Mouse (Mus musculus) forebrain, embryonic 14.5 days (tissue): ENCODE measurements at regions not wholly inside any gene's neighbourhood (a gene's known extent, or its start where the extent isn't known, plus 50 kb on each side); places are given as distances from the start of the nearest gene placed in this dataset.

Experiments used
- ATAC-seq: fragments of 200-750 bp; cut with Nextera tagmentation; 2 replicates; pipeline ENCODE4 v1.8.0; 2017; ENCODE audit warnings: mild to moderate bottlenecking, moderate library complexity
- DNase-seq: peaks from one replicate; pipeline ENCODE4 v3.0.0-alpha.2; 2015; ENCODE audit warnings: low spot score
- H3K27ac ChIP-seq: fragments of 300-500 bp; sonication (generic); 2 replicates; pipeline ENCODE4 v1.5.1; 2014; ENCODE audit warnings: low read depth, mild to moderate bottlenecking, control low read depth, low read length, moderate library complexity
- H3K27me3 ChIP-seq: fragments of 300-500 bp; sonication (generic); replicated peaks from 2 replicates; pipeline ENCODE4 v1.6.1; 2014; ENCODE audit warnings: low read length, control low read depth, mixed read lengths; ENCODE audit not compliant: control insufficient read depth, insufficient read depth
- H3K36me3 ChIP-seq: fragments of 300-500 bp; sonication (generic); 2 replicates; pipeline ENCODE4 v1.6.1; 2014; ENCODE audit warnings: low read length, control low read depth; ENCODE audit not compliant: control insufficient read depth, insufficient read depth
- H3K4me1 ChIP-seq: fragments of 300-500 bp; sonication (generic); 2 replicates; pipeline ENCODE4 v1.6.1; 2014; ENCODE audit warnings: antibody characterized with exemption, low read length, control low read depth; ENCODE audit not compliant: control insufficient read depth, insufficient read depth
- H3K4me2 ChIP-seq: fragments of 300-500 bp; sonication (generic); 2 replicates; pipeline ENCODE4 v1.6.1; 2014; ENCODE audit warnings: mild to moderate bottlenecking, control low read depth, low read length
- H3K4me3 ChIP-seq: fragments of 300-500 bp; sonication (generic); 2 replicates; pipeline ENCODE4 v1.5.1; 2014; ENCODE audit warnings: low read depth, low read length, control low read depth
- H3K9ac ChIP-seq: fragments of 300-500 bp; sonication (generic); 2 replicates; pipeline ENCODE4 v1.6.1; 2014; ENCODE audit warnings: mild to moderate bottlenecking, low read length, control low read depth, moderate library complexity
- H3K9me3 ChIP-seq: fragments of 300-500 bp; sonication (generic); replicated peaks from 2 replicates; pipeline ENCODE4 v1.6.1; 2016; ENCODE audit warnings: low read length, control low read depth, mixed read lengths; ENCODE audit not compliant: control insufficient read depth
- WGBS: fragments of 180-500 bp; shearing (Covaris S2); extraction: QIAGEN DNeasy Blood & Tissue Kit; methylation state at CpG from one replicate; pipeline ENCODE4 v1.1.7; 2014; 5-methylcytosine and 5-hydroxymethylcytosine counted together

GRCm38 (mm10) chr10:37257544-37257943 is 118.8 kb upstream of the Marcks start:
- 78% methylated on average over 6 of the region's 6 CpGs for WGBS
- Histone ChIP-seq H3K27me3 (no peaks in the 10 kb centered on the region), H3K27ac (no peak overlapping the region), H3K4me3 (no peak overlapping the region), H3K36me3 (no peaks in the 10 kb centered on the region), H3K4me2 (no peak overlapping the region), H3K9ac (no peak overlapping the region), H3K9me3 (no peaks in the 10 kb centered on the region), H3K4me1 (no peaks in the 10 kb centered on the region)
- DNase-seq (no peak), ATAC-seq (no peak)

GRCm38 (mm10) chr10:37250934-37251521 is 112.3 kb upstream of the Marcks start:
- ATAC-seq (peak; percentile 76), DNase-seq (peak; percentile 67)
- Histone ChIP-seq H3K9me3 (no peaks in the 10 kb centered on the region), H3K4me3 (no peak overlapping the region), H3K4me1 (peaks cover 9% of the 10 kb centered on the region), H3K27ac (no peak overlapping the region), H3K27me3 (no peaks in the 10 kb centered on the region), H3K4me2 (no peak overlapping the region), H3K9ac (no peak overlapping the region), H3K36me3 (no peaks in the 10 kb centered on the region)
- 32% methylated on average over 6 of the region's 6 CpGs for WGBS

DNA sequence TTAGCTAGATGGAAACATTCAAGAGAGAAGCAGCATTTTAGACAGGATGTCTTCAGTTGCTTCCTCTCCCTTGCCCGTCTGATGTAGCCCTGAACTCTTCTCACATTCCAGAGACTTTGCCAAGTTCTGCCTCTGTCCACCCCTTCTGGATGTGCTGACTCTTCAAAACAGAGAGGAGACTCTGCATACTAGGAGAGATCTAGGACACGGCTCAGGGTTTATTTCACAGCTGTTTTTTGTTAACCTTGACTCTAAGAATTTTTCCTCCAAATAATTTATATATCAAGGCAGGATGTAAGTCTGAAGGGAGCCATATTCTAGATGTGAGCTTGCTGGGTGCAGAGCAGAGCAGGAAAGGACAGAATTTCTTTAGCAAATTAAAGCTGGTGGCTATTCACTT is 111.4 kb upstream of the Marcks start:
- Histone ChIP-seq H3K4me2 (no peak overlapping the region), H3K27me3 (no peaks in the 10 kb centered on the region), H3K9ac (no peak overlapping the region), H3K4me1 (peaks cover 9% of the 10 kb centered on the region), H3K4me3 (no peak overlapping the region), H3K36me3 (no peaks in the 10 kb centered on the region), H3K27ac (no peak overlapping the region), H3K9me3 (no peaks in the 10 kb centered on the region)
- 70% methylated on average over 2 of the region's 2 CpGs for WGBS
- ATAC-seq (no peak), DNase-seq (no peak)

- no peaks in the 10 kb centered on the region for H3K36me3 ChIP-seq
- no peak overlapping the region for H3K27ac ChIP-seq
These were observed 110.8 kb upstream of the Marcks start for GRCm38 (mm10) chr10:37249511-37249910.

GRCm38 (mm10) chr10:37247121-37247520 is 108.4 kb upstream of the Marcks start:
- Histone ChIP-seq H3K9ac (no peak overlapping the region), H3K4me2 (no peak overlapping the region), H3K4me1 (peaks cover 9% of the 10 kb centered on the region), H3K27ac (no peak overlapping the region), H3K36me3 (no peaks in the 10 kb centered on the region), H3K9me3 (no peaks in the 10 kb centered on the region), H3K4me3 (no peak overlapping the region), H3K27me3 (no peaks in the 10 kb centered on the region)
- DNase-seq (no peak), ATAC-seq (no peak)

More at GRCm38 (mm10) chr10:37249511-37249910, 110.8 kb upstream of the Marcks start:
- H3K4me2 ChIP-seq, result no peak overlapping the region
- ATAC-seq (no peak), DNase-seq (no peak)
- no peaks in the 10 kb centered on the region for H3K27me3 ChIP-seq
- no peak overlapping the region for H3K9ac ChIP-seq
- 90% methylated on average over 4 of the region's 4 CpGs for WGBS
- no peaks in the 10 kb centered on the region for H3K9me3 ChIP-seq
- H3K4me3 ChIP-seq, result no peak overlapping the region
- peaks cover 9% of the 10 kb centered on the region for H3K4me1 ChIP-seq

- DNase-seq, result no peak
- Histone ChIP-seq H3K4me2 (no peak overlapping the region), H3K27ac (no peak overlapping the region), H3K9me3 (no peaks in the 10 kb centered on the region), H3K4me1 (no peaks in the 10 kb centered on the region), H3K36me3 (no peaks in the 10 kb centered on the region), H3K4me3 (no peak overlapping the region), H3K27me3 (no peaks in the 10 kb centered on the region), H3K9ac (no peak overlapping the region)
- WGBS, result 91% methylated on average over 2 of the region's 2 CpGs
- no peak for ATAC-seq
These were observed 104.4 kb upstream of the Marcks start for GRCm38 (mm10) chr10:37243136-37243535.

- no peak for ATAC-seq
- H3K9me3 ChIP-seq, result no peaks in the 10 kb centered on the region
- no peak overlapping the region for H3K4me2 ChIP-seq
- H3K27me3 ChIP-seq, result no peaks in the 10 kb centered on the region
- 65% methylated on average over 4 of the region's 4 CpGs for WGBS
- no peak overlapping the region for H3K27ac ChIP-seq
- H3K4me1 ChIP-seq, result no peaks in the 10 kb centered on the region
- no peak for DNase-seq
- H3K4me3 ChIP-seq, result no peak overlapping the region
- no peaks in the 10 kb centered on the region for H3K36me3 ChIP-seq
- no peak overlapping the region for H3K9ac ChIP-seq
These were observed 103.1 kb upstream of the Marcks start for GRCm38 (mm10) chr10:37241821-37242263.

DNA sequence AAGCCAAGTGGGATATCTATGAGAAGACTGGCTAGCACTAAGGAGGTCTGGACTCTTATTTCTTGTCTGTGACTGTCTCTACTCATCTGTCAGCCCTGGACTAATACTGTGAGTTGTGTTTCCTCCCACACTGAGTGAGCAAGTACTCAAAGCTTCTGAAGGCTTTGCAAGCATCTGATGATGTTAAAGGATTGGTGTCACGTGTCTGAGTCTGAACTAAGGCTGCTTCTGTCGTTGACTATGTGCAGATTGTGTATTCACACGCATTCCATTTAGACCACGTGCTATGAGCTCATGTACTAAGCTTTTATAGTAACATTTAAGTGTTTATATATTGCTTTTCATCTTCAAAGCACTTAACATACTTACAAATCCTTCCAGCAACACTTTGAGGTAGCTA is 101.9 kb upstream of the Marcks start:
- ATAC-seq, result no peak
- Histone ChIP-seq H3K4me1 (no peaks in the 10 kb centered on the region), H3K9ac (no peak overlapping the region), H3K9me3 (no peaks in the 10 kb centered on the region), H3K27ac (no peak overlapping the region), H3K27me3 (no peaks in the 10 kb centered on the region), H3K4me3 (no peak overlapping the region), H3K36me3 (no peaks in the 10 kb centered on the region), H3K4me2 (no peak overlapping the region)
- no peak for DNase-seq
- 61% methylated on average over 4 of the region's 4 CpGs for WGBS

GRCm38 (mm10) chr10:37240201-37240600 is 101.5 kb upstream of the Marcks start:
- no peak overlapping the region for H3K9ac ChIP-seq
- no peaks in the 10 kb centered on the region for H3K9me3 ChIP-seq
- no peak for DNase-seq
- H3K36me3 ChIP-seq, result no peaks in the 10 kb centered on the region
- H3K27me3 ChIP-seq, result no peaks in the 10 kb centered on the region
- H3K4me1 ChIP-seq, result no peaks in the 10 kb centered on the region
- H3K27ac ChIP-seq, result no peak overlapping the region
- H3K4me2 ChIP-seq, result no peak overlapping the region
- 81% methylated on average over 3 of the region's 3 CpGs for WGBS
- no peak for ATAC-seq
- H3K4me3 ChIP-seq, result no peak overlapping the region
